Mouse (Mus musculus): Measurements from ENCODE around the gene 1700021F07Rik. TPM values are rescaled to one million over a fixed set of nuclear protein-coding genes. Genes with fewer than 3 reads are reported as not detected.

The 1700021F07Rik gene
- total RNA-seq, 1 experiment = not detected

GRCm38 (mm10) chr2:173532711-173533462, 10.5 kb downstream of the 1700021F07Rik start:
- no peak for DNase-seq (ENCODE audit: low read depth, low spot score)
- no peak overlapping the region for H3K9ac ChIP-seq (ENCODE audit: insufficient read depth, low read depth, low read length, poor library complexity, severe bottlenecking)
- no peaks in the 10 kb centered on the region for H3K4me1 ChIP-seq (ENCODE audit: control insufficient read depth in 2 of 2, insufficient read depth in 2 of 2, low read length in 2 of 2, poor library complexity in 1 of 2)
- H3K4me3 ChIP-seq (ENCODE audit: insufficient read depth in 1 of 2, low read depth in 1 of 2, low read length in 2 of 2, poor library complexity in 1 of 2, severe bottlenecking in 1 of 2) = no peak overlapping the region
- H3K27ac ChIP-seq (ENCODE audit: insufficient read depth, low read depth, low read length, poor library complexity, severe bottlenecking) = no peak overlapping the region
- no peaks in the 10 kb centered on the region for H3K9me3 ChIP-seq (ENCODE audit: control insufficient read depth, insufficient read depth, low read depth, low read length)
- in situ Hi-C loops (cut with MboI; ENCODE audit: low sequenced_read_pairs in 2 of 2, unreplicated experiment in 2 of 2) = no loop called here
- H3K36me3 ChIP-seq (ENCODE audit: control insufficient read depth, insufficient read depth, low read length, poor library complexity, severe bottlenecking) = no peaks in the 10 kb centered on the region
- TF ChIP-seq HCFC1 (IDR thresholded peaks at IDR 0.05; ENCODE audit: borderline replicate concordance, insufficient read depth, low read length) (no peak), CHD2 (IDR thresholded peaks at IDR 0.05; ENCODE audit: low read depth, low read length) (no peak), ZC3H11A (IDR thresholded peaks at IDR 0.05; ENCODE audit: borderline replicate concordance, low read depth, low read length) (no peak), ZNF384 (IDR thresholded peaks at IDR 0.05; ENCODE audit: low read depth, low read length) (no peak), MAFK (IDR thresholded peaks at IDR 0.05; ENCODE audit: insufficient read depth, low read depth, low read length) (no peak)

DNA sequence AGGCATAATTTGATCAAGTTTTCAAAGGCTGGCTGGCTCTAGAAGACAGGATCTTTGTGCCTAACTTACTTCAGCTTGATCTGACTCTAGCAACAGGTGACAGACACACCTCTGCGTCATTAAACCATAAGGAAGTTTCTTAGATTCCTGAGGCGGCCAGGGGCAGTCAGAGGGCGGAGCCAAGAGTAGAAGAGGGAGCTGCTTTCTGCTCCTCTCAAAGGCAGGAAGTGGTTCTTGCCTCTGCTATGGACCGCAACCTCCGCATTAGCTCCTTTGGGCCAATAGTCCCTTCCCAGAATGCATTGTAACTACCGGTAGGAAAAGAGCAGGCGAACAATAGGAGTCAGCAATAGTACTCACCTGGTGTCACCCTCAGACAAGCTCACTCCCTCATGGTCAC, 12.2 kb downstream of the 1700021F07Rik start:
- no peaks in the 10 kb centered on the region for H3K4me1 ChIP-seq (ENCODE audit: control insufficient read depth in 2 of 2, insufficient read depth in 2 of 2, low read length in 2 of 2, poor library complexity in 1 of 2)
- DNase-seq (ENCODE audit: low read depth, low spot score) = no peak
- no peak overlapping the region for H3K4me3 ChIP-seq (ENCODE audit: insufficient read depth in 1 of 2, low read depth in 1 of 2, low read length in 2 of 2, poor library complexity in 1 of 2, severe bottlenecking in 1 of 2)
- no peak overlapping the region for H3K27ac ChIP-seq (ENCODE audit: insufficient read depth, low read depth, low read length, poor library complexity, severe bottlenecking)
- in situ Hi-C loops (cut with MboI; ENCODE audit: low sequenced_read_pairs in 2 of 2, unreplicated experiment in 2 of 2) = no loop called here
- no peaks in the 10 kb centered on the region for H3K36me3 ChIP-seq (ENCODE audit: control insufficient read depth, insufficient read depth, low read length, poor library complexity, severe bottlenecking)
- H3K9ac ChIP-seq (ENCODE audit: insufficient read depth, low read depth, low read length, poor library complexity, severe bottlenecking) = no peak overlapping the region
- H3K9me3 ChIP-seq (ENCODE audit: control insufficient read depth, insufficient read depth, low read depth, low read length) = no peaks in the 10 kb centered on the region
- TF ChIP-seq MAFK (IDR thresholded peaks at IDR 0.05; ENCODE audit: insufficient read depth, low read depth, low read length) (no peak), CHD2 (IDR thresholded peaks at IDR 0.05; ENCODE audit: low read depth, low read length) (no peak), ZC3H11A (IDR thresholded peaks at IDR 0.05; ENCODE audit: borderline replicate concordance, low read depth, low read length) (no peak), ZNF384 (IDR thresholded peaks at IDR 0.05; ENCODE audit: low read depth, low read length) (no peak)

GRCm38 (mm10) chr2:173535390-173535789, 13.0 kb downstream of the 1700021F07Rik start:
- Histone ChIP-seq H3K27ac (ENCODE audit: insufficient read depth, low read depth, low read length, poor library complexity, severe bottlenecking) (no peak overlapping the region), H3K9me3 (ENCODE audit: control insufficient read depth, insufficient read depth, low read depth, low read length) (no peaks in the 10 kb centered on the region), H3K36me3 (ENCODE audit: control insufficient read depth, insufficient read depth, low read length, poor library complexity, severe bottlenecking) (no peaks in the 10 kb centered on the region), H3K4me1 (ENCODE audit: control insufficient read depth in 2 of 2, insufficient read depth in 2 of 2, low read length in 2 of 2, poor library complexity in 1 of 2) (no peaks in the 10 kb centered on the region), H3K9ac (ENCODE audit: insufficient read depth, low read depth, low read length, poor library complexity, severe bottlenecking) (no peak overlapping the region), H3K4me3 (ENCODE audit: insufficient read depth in 1 of 2, low read depth in 1 of 2, low read length in 2 of 2, poor library complexity in 1 of 2, severe bottlenecking in 1 of 2) (no peak overlapping the region)
- in situ Hi-C loops (cut with MboI; ENCODE audit: low sequenced_read_pairs in 2 of 2, unreplicated experiment in 2 of 2) = no loop called here
- no peak for DNase-seq (ENCODE audit: low read depth, low spot score)
- TF ChIP-seq CHD2 (IDR thresholded peaks at IDR 0.05; ENCODE audit: low read depth, low read length) (no peak), ZNF384 (IDR thresholded peaks at IDR 0.05; ENCODE audit: low read depth, low read length) (no peak), MAFK (IDR thresholded peaks at IDR 0.05; ENCODE audit: insufficient read depth, low read depth, low read length) (no peak), HCFC1 (IDR thresholded peaks at IDR 0.05; ENCODE audit: borderline replicate concordance, insufficient read depth, low read length) (no peak), ZC3H11A (IDR thresholded peaks at IDR 0.05; ENCODE audit: borderline replicate concordance, low read depth, low read length) (no peak)

DNA sequence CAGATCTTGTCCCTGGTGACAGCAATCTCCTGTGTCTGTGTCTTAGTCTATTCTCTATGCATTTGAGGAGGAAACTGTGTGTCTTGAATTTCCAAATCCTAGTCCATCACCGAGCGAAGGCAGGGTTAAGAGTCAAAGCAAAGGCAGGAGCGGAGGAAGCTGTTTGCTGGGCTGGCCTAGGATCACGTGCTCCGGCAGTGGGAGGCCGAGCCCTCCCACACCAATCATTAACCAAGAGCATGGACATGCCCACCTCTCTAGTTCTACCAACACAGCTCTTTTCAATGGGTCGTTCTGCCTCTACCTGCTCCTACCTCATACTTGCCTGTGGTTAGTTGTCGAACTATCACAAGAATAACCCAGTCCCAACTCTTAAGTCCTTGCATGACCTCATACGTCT, 13.5 kb downstream of the 1700021F07Rik start:
- in situ Hi-C loops (cut with MboI; ENCODE audit: low sequenced_read_pairs in 2 of 2, unreplicated experiment in 2 of 2) = no loop called here
- no peak for TF ChIP-seq CHD2 (IDR thresholded peaks at IDR 0.05; ENCODE audit: low read depth, low read length)

GRCm38 (mm10) chr2:173539781-173540180, 17.4 kb downstream of the 1700021F07Rik start:
- Histone ChIP-seq H3K4me1 (ENCODE audit: control insufficient read depth in 2 of 2, insufficient read depth in 2 of 2, low read length in 2 of 2, poor library complexity in 1 of 2) (no peaks in the 10 kb centered on the region), H3K9me3 (ENCODE audit: control insufficient read depth, insufficient read depth, low read depth, low read length) (no peaks in the 10 kb centered on the region), H3K36me3 (ENCODE audit: control insufficient read depth, insufficient read depth, low read length, poor library complexity, severe bottlenecking) (no peaks in the 10 kb centered on the region), H3K9ac (ENCODE audit: insufficient read depth, low read depth, low read length, poor library complexity, severe bottlenecking) (no peak overlapping the region), H3K4me3 (ENCODE audit: insufficient read depth in 1 of 2, low read depth in 1 of 2, low read length in 2 of 2, poor library complexity in 1 of 2, severe bottlenecking in 1 of 2) (no peak overlapping the region), H3K27ac (ENCODE audit: insufficient read depth, low read depth, low read length, poor library complexity, severe bottlenecking) (no peak overlapping the region)
- TF ChIP-seq ZNF384 (IDR thresholded peaks at IDR 0.05; ENCODE audit: low read depth, low read length) = no peak
- no peak for TF ChIP-seq ZC3H11A (IDR thresholded peaks at IDR 0.05; ENCODE audit: borderline replicate concordance, low read depth, low read length)
- TF ChIP-seq CHD2 (IDR thresholded peaks at IDR 0.05; ENCODE audit: low read depth, low read length) = no peak
- no peak for TF ChIP-seq MAFK (IDR thresholded peaks at IDR 0.05; ENCODE audit: insufficient read depth, low read depth, low read length)
- TF ChIP-seq HCFC1 (IDR thresholded peaks at IDR 0.05; ENCODE audit: borderline replicate concordance, insufficient read depth, low read length) = no peak
- in situ Hi-C loops (cut with MboI; ENCODE audit: low sequenced_read_pairs in 2 of 2, unreplicated experiment in 2 of 2) = no loop called here
- DNase-seq (ENCODE audit: low read depth, low spot score) = no peak

More for the DNA sequence above, 13.5 kb downstream of the 1700021F07Rik start:
- Histone ChIP-seq H3K9me3 (ENCODE audit: control insufficient read depth, insufficient read depth, low read depth, low read length) (no peaks in the 10 kb centered on the region), H3K9ac (ENCODE audit: insufficient read depth, low read depth, low read length, poor library complexity, severe bottlenecking) (no peak overlapping the region), H3K4me1 (ENCODE audit: control insufficient read depth in 2 of 2, insufficient read depth in 2 of 2, low read length in 2 of 2, poor library complexity in 1 of 2) (no peaks in the 10 kb centered on the region), H3K36me3 (ENCODE audit: control insufficient read depth, insufficient read depth, low read length, poor library complexity, severe bottlenecking) (no peaks in the 10 kb centered on the region), H3K4me3 (ENCODE audit: insufficient read depth in 1 of 2, low read depth in 1 of 2, low read length in 2 of 2, poor library complexity in 1 of 2, severe bottlenecking in 1 of 2) (no peak overlapping the region), H3K27ac (ENCODE audit: insufficient read depth, low read depth, low read length, poor library complexity, severe bottlenecking) (no peak overlapping the region)
- DNase-seq (ENCODE audit: low read depth, low spot score) = no peak
